Mouse (Mus musculus): ENCODE measurements around the gene Hivep3. TPM values are rescaled to one million over a fixed set of nuclear protein-coding genes. Genes with fewer than 3 reads are reported as not detected.

The Hivep3 gene
- polyA plus RNA-seq, 1 experiment = 1.4 TPM

DNA sequence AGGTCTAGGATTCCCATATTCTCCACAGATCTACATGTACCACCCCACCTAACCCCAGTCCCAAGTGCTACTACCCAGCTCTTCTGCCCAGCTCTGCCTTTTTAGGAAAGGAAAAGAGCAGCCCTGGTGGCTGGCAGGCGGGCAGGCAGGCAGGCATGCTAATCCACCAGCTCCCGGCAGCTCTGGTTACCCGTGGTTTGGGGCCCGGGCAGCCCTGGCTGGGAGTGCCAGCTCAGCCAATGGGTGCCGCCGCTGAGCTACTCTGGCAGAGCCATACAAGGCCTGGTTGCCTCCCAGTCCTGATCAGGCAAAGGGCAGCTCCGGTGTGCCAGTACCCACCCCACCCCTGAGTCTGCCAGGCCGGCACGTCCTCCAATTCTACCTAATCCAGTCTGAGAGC lies 409.3 kb downstream of the Hivep3 start:
- TF ChIP-seq MAX (IDR thresholded peaks at IDR 0.05) = no peak
- no peak for TF ChIP-seq FOSL1 (IDR thresholded peaks at IDR 0.05; ENCODE audit: insufficient read depth, low read length, poor library complexity, severe bottlenecking)
- no peak for TF ChIP-seq USF1 (IDR thresholded peaks at IDR 0.05; ENCODE audit: low read depth)
- TF ChIP-seq CTCF (IDR thresholded peaks at IDR 0.05; ENCODE audit: control insufficient read depth, insufficient read depth, insufficient read length) = no peak
- TF ChIP-seq CEBPB (IDR thresholded peaks at IDR 0.05; ENCODE audit: low read depth) = no peak
- no peak for TF ChIP-seq MYOG (IDR thresholded peaks at IDR 0.05; ENCODE audit: control insufficient read depth, extremely low read depth, insufficient read length)
- TF ChIP-seq MYOD1 (IDR thresholded peaks at IDR 0.05; ENCODE audit: control insufficient read depth, insufficient read length, low read depth) = no peak
- no peaks in the 10 kb centered on the region for H3K27me3 ChIP-seq (ENCODE audit: control insufficient read depth, insufficient read depth, insufficient read length)
- H3K79me2 ChIP-seq (ENCODE audit: control insufficient read depth, insufficient read depth) = no peaks in the 10 kb centered on the region
- H3K79me3 ChIP-seq (ENCODE audit: low read depth) = no peaks in the 10 kb centered on the region
- H3K4me3 ChIP-seq (ENCODE audit: insufficient read depth, poor library complexity, severe bottlenecking) = no peak overlapping the region
- no peaks in the 10 kb centered on the region for H3K36me3 ChIP-seq (ENCODE audit: control insufficient read depth, insufficient read depth)
- peak overlapping the region; percentile 5 for H3ac ChIP-seq (ENCODE audit: control insufficient read depth, insufficient read length, low read depth)

DNA sequence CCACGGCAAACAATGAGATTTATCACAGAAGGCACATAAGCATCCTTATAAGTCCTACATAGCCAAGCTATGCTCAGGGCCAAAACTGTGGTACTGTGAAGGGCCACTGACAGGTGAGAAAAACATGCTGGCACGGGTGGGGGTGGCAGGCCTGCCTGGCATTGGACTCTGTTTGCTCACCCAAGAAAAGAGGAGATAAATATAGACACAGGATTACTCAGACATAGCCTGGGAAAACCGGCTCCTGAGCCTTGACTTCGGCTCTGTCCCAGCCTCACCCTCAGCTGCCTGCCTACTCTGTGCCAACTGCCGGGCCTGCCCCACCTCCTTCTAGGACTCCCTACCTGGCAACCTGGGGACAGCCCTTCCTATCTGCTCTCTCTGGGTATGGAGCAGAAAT lies 410.8 kb downstream of the Hivep3 start:
- Histone ChIP-seq H3K4me3 (ENCODE audit: insufficient read depth, poor library complexity, severe bottlenecking) (no peak overlapping the region), H3K36me3 (ENCODE audit: control insufficient read depth, insufficient read depth) (no peaks in the 10 kb centered on the region), H3ac (ENCODE audit: control insufficient read depth, insufficient read length, low read depth) (no peak overlapping the region), H3K79me3 (ENCODE audit: low read depth) (no peaks in the 10 kb centered on the region), H3K27me3 (ENCODE audit: control insufficient read depth, insufficient read depth, insufficient read length) (no peaks in the 10 kb centered on the region), H3K79me2 (ENCODE audit: control insufficient read depth, insufficient read depth) (no peaks in the 10 kb centered on the region)
- TF ChIP-seq CTCF (IDR thresholded peaks at IDR 0.05; ENCODE audit: control insufficient read depth, insufficient read depth, insufficient read length) (no peak), MYOD1 (IDR thresholded peaks at IDR 0.05; ENCODE audit: control insufficient read depth, insufficient read length, low read depth) (peak; percentile 3), MAX (IDR thresholded peaks at IDR 0.05) (no peak), MYOG (IDR thresholded peaks at IDR 0.05; ENCODE audit: control insufficient read depth, extremely low read depth, insufficient read length) (no peak), FOSL1 (IDR thresholded peaks at IDR 0.05; ENCODE audit: insufficient read depth, low read length, poor library complexity, severe bottlenecking) (no peak)

DNA sequence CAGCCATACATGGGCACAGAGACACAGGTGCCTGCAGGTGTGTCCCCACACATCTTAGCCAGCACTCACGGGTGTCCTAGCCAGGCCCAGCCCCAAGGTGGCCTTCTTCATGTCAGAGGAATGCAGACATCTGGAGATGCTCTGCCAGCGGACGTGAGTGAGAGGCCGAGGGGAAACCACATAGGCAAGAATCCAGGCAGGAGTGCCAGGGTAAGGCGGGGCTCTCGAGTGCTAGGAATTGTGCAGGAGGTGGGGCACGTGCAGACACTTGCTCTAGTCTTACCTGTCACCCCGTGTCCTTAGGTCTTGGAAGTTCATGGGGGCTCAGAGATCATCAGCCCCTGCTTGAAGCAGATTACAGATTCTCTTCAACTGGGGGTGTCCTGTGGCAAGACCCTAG lies 412.3 kb downstream of the Hivep3 start:
- H3K4me3 ChIP-seq (ENCODE audit: insufficient read depth, poor library complexity, severe bottlenecking) = no peak overlapping the region
- no peaks in the 10 kb centered on the region for H3K79me2 ChIP-seq (ENCODE audit: control insufficient read depth, insufficient read depth)
- H3K36me3 ChIP-seq (ENCODE audit: control insufficient read depth, insufficient read depth) = no peaks in the 10 kb centered on the region
- TF ChIP-seq MYOG (IDR thresholded peaks at IDR 0.05; ENCODE audit: control insufficient read depth, extremely low read depth, insufficient read length) = no peak
- no peak overlapping the region for H3ac ChIP-seq (ENCODE audit: control insufficient read depth, insufficient read length, low read depth)
- no peaks in the 10 kb centered on the region for H3K27me3 ChIP-seq (ENCODE audit: control insufficient read depth, insufficient read depth, insufficient read length)
- H3K79me3 ChIP-seq (ENCODE audit: low read depth) = no peaks in the 10 kb centered on the region

DNA sequence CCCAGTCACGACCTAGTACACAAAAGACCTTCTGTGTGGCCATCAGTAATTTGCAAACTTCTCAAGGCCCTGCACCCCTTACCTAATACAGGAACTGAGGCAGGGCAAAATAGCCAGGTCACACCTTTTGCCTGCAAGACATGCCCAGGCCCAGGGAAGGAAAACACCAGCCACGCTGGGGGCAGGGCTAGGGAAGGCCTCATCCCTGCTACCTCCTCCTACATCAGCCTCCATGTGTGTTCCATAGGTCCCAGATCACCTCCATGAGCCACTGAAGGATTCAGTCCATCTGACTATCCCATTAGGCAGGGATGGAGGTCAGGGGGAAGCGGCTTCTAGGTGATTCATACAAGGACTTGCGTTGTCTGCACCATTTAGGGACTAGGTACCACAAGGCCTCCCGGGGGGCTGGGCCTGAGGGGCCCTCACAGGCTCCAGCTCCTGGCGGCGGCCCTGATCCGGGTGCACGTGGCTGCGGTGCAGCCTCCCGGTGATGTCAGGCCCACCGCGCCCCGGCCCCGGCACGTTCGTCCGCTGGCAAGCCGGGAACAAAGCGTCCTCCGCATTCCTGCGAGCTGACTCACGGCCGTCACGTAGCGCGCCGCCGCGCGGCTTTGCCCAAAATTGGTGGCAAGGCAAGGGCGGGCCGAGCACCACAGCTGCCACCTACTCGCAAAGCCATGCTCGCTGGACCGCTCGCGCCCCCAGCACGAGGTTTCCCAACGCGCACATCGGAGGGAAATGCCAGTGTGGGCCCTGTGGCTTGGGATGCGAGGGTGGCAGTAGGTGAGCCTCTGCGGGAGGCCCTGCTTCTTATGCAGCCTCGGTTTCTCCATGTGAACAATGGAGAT lies 414.9 kb downstream of the Hivep3 start:
- peak; percentile 14 for TF ChIP-seq FOSL1 (IDR thresholded peaks at IDR 0.05; ENCODE audit: insufficient read depth, low read length, poor library complexity, severe bottlenecking)
- no peak for TF ChIP-seq MYOG (IDR thresholded peaks at IDR 0.05; ENCODE audit: control insufficient read depth, extremely low read depth, insufficient read length)
- peak; percentile 77 for TF ChIP-seq MYOD1 (IDR thresholded peaks at IDR 0.05; ENCODE audit: control insufficient read depth, insufficient read length, low read depth)
- TF ChIP-seq CTCF (IDR thresholded peaks at IDR 0.05; ENCODE audit: control insufficient read depth, insufficient read depth, insufficient read length) = peak; percentile 39
- TF ChIP-seq CEBPB (IDR thresholded peaks at IDR 0.05; ENCODE audit: low read depth) = no peak
- TF ChIP-seq USF1 (IDR thresholded peaks at IDR 0.05; ENCODE audit: low read depth) = peak; percentile 20
- TF ChIP-seq MAX (IDR thresholded peaks at IDR 0.05) = peak; percentile 99
- Histone ChIP-seq H3K36me3 (ENCODE audit: control insufficient read depth, insufficient read depth) (no peaks in the 10 kb centered on the region), H3K79me2 (ENCODE audit: control insufficient read depth, insufficient read depth) (no peaks in the 10 kb centered on the region), H3ac (ENCODE audit: control insufficient read depth, insufficient read length, low read depth) (no peak overlapping the region), H3K79me3 (ENCODE audit: low read depth) (no peaks in the 10 kb centered on the region), H3K4me3 (ENCODE audit: insufficient read depth, poor library complexity, severe bottlenecking) (no peak overlapping the region), H3K27me3 (ENCODE audit: control insufficient read depth, insufficient read depth, insufficient read length) (no peaks in the 10 kb centered on the region)

DNA sequence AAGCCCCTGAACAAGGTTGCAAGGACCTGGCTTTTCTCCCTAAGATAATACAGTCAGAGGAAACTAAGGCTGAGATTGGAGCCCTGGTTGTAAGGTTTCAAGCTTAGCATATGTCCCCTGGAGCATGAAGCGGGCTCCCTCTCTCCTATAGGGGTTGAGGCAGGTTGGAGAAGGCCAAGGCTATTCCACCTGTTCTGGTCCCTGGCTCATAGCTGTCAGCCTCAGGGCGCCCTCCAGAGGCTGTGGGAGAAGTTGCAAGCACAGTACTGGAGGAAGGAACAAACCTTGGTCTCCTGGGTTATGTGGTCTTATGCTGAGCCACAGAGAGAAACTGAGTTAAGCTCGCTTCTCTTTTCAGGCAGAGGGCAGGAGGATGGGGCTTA lies 415.5 kb downstream of the Hivep3 start:
- Histone ChIP-seq H3K36me3 (ENCODE audit: control insufficient read depth, insufficient read depth) (no peaks in the 10 kb centered on the region), H3K79me2 (ENCODE audit: control insufficient read depth, insufficient read depth) (no peaks in the 10 kb centered on the region), H3ac (ENCODE audit: control insufficient read depth, insufficient read length, low read depth) (no peak overlapping the region), H3K4me3 (ENCODE audit: insufficient read depth, poor library complexity, severe bottlenecking) (no peak overlapping the region), H3K79me3 (ENCODE audit: low read depth) (no peaks in the 10 kb centered on the region), H3K27me3 (ENCODE audit: control insufficient read depth, insufficient read depth, insufficient read length) (no peaks in the 10 kb centered on the region)
- TF ChIP-seq CEBPB (IDR thresholded peaks at IDR 0.05; ENCODE audit: low read depth) (no peak), CTCF (IDR thresholded peaks at IDR 0.05; ENCODE audit: control insufficient read depth, insufficient read depth, insufficient read length) (peak; percentile 50), MYOG (IDR thresholded peaks at IDR 0.05; ENCODE audit: control insufficient read depth, extremely low read depth, insufficient read length) (no peak)

DNA sequence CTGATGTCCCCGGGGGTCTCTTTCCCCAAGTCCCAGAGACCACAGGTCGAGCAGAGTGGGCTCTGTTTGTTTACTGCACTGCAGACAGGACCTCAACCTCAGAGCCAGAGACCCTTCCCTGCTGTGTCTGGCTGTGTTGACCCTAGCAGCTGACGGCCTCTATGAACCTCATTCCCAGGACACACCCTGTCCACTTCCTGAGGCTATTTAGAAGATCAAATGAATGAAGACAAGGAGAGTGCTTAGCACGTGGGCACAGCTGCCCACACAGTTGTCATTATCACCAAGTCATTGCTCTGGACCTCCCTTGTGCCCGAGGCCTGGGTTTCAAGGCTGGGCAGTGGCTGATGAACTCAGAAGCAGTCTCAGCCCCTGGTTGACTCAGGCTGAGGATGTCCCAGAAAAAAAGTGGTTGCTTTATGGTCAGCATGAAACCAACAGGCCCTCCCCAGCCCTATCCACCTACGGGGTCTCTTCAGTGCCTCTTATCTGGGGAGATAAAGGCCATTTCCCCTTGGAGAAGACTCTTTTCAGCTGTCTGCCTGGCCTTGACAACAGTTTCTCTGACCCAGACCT lies 416.8 kb downstream of the Hivep3 start:
- TF ChIP-seq MYOG (IDR thresholded peaks at IDR 0.05; ENCODE audit: control insufficient read depth, extremely low read depth, insufficient read length) (no peak), MYOD1 (IDR thresholded peaks at IDR 0.05; ENCODE audit: control insufficient read depth, insufficient read length, low read depth) (peak; percentile 62), MAX (IDR thresholded peaks at IDR 0.05) (peak; percentile 94), CEBPB (IDR thresholded peaks at IDR 0.05; ENCODE audit: low read depth) (no peak), CTCF (IDR thresholded peaks at IDR 0.05; ENCODE audit: control insufficient read depth, insufficient read depth, insufficient read length) (no peak), FOSL1 (IDR thresholded peaks at IDR 0.05; ENCODE audit: insufficient read depth, low read length, poor library complexity, severe bottlenecking) (no peak), USF1 (IDR thresholded peaks at IDR 0.05; ENCODE audit: low read depth) (peak; percentile 26)

More for the DNA sequence above, 416.8 kb downstream of the Hivep3 start:
- no peaks in the 10 kb centered on the region for H3K79me3 ChIP-seq (ENCODE audit: low read depth)
- no peaks in the 10 kb centered on the region for H3K27me3 ChIP-seq (ENCODE audit: control insufficient read depth, insufficient read depth, insufficient read length)
- no peak overlapping the region for H3ac ChIP-seq (ENCODE audit: control insufficient read depth, insufficient read length, low read depth)
- H3K36me3 ChIP-seq (ENCODE audit: control insufficient read depth, insufficient read depth) = no peaks in the 10 kb centered on the region
- H3K4me3 ChIP-seq (ENCODE audit: insufficient read depth, poor library complexity, severe bottlenecking) = no peak overlapping the region
- no peaks in the 10 kb centered on the region for H3K79me2 ChIP-seq (ENCODE audit: control insufficient read depth, insufficient read depth)
